Mouse (Mus musculus) layer of hippocampus, postnatal 14 days (tissue): ENCODE data around the gene Gatm. TPM values are rescaled to one million over a fixed set of nuclear protein-coding genes. Genes with fewer than 3 reads are reported as not detected.
A peak's percentile ranks its signal among the peaks of the same experiment; 100 is the strongest.

Experiments used
- DNase-seq, 2 experiments: peaks; one replicate each; pipeline ENCODE4 v3.0.0; 2021 to 2022; ENCODE audit warnings: low spot score in 2 of 2, mixed read lengths in 1 of 2
- total RNA-seq, 2 experiments: library from RNA; stranded (reverse); gene quantifications; 2 replicates each; pipeline ENCODE4 v1.2.3; 2021

Gene Gatm
- total RNA-seq, 2 experiments from 2014 or later, result 60.3 to 64.8 TPM

GRCm38 (mm10) chr2:122616237-122616636, 5.1 kb upstream of the Gatm start:
- DNase-seq, result no peak

GRCm38 (mm10) chr2:122611654-122611973, 511 bp upstream of the Gatm start:
- DNase-seq, result no peak

- no peak for DNase-seq
Measured at GRCm38 (mm10) chr2:122608820-122609219, 2.3 kb downstream of the Gatm start.

GRCm38 (mm10) chr2:122605829-122606228, 5.3 kb downstream of the Gatm start:
- peak in 1 of 2 experiments; percentile 45 for DNase-seq

GRCm38 (mm10) chr2:122601354-122601753, 9.7 kb downstream of the Gatm start:
- no peak for DNase-seq

- no peak for DNase-seq
Measured at GRCm38 (mm10) chr2:122599736-122600135, 11.4 kb downstream of the Gatm start.

GRCm38 (mm10) chr2:122595461-122595860, 15.6 kb downstream of the Gatm start:
- DNase-seq, result no peak

GRCm38 (mm10) chr2:122591213-122591612, 19.9 kb downstream of the Gatm start:
- no peak for DNase-seq

GRCm38 (mm10) chr2:122590351-122590750, 20.8 kb downstream of the Gatm start:
- no peak for DNase-seq

- peak; percentile 28 to 64 for DNase-seq
Measured at GRCm38 (mm10) chr2:122587861-122588519, 23.1 kb downstream of the Gatm start.

GRCm38 (mm10) chr2:122586258-122586657, 24.8 kb downstream of the Gatm start:
- no peak for DNase-seq

- no peak for DNase-seq
Measured at GRCm38 (mm10) chr2:122582324-122582723, 28.8 kb downstream of the Gatm start.

GRCm38 (mm10) chr2:122581361-122582017, 29.6 kb downstream of the Gatm start:
- DNase-seq, result no peak

GRCm38 (mm10) chr2:122580426-122580825, 30.7 kb downstream of the Gatm start:
- DNase-seq, result no peak

- no peak for DNase-seq
Measured at GRCm38 (mm10) chr2:122577316-122577715, 33.8 kb downstream of the Gatm start.

GRCm38 (mm10) chr2:122576295-122576694, 34.8 kb downstream of the Gatm start:
- no peak for DNase-seq

- DNase-seq, result no peak
Measured at GRCm38 (mm10) chr2:122575470-122575869, 35.6 kb downstream of the Gatm start.

- no peak for DNase-seq
Measured at GRCm38 (mm10) chr2:122572438-122572837, 38.7 kb downstream of the Gatm start.

- DNase-seq, result no peak
Measured at GRCm38 (mm10) chr2:122571326-122571725, 39.8 kb downstream of the Gatm start.

- DNase-seq, result no peak
Measured at GRCm38 (mm10) chr2:122570430-122570829, 40.7 kb downstream of the Gatm start.

- peak in 1 of 2 experiments; percentile 47 for DNase-seq
Measured at GRCm38 (mm10) chr2:122569439-122569838, 41.7 kb downstream of the Gatm start.

GRCm38 (mm10) chr2:122562251-122562650, 48.9 kb downstream of the Gatm start:
- no peak for DNase-seq

GRCm38 (mm10) chr2:122561221-122561620, 49.9 kb downstream of the Gatm start:
- no peak for DNase-seq
